Mouse (Mus musculus) NIH3T3 (cell line): ENCODE measurements at regions not wholly inside any gene's neighbourhood (a gene's known extent, or its start where the extent isn't known, plus 50 kb on each side); places are given as distances from the start of the nearest gene placed in this dataset.
A peak's percentile ranks its signal among the peaks of the same experiment; 100 is the strongest.

Experiments used
- DNase-seq: peaks from one replicate; pipeline ENCODE4 v3.0.0-alpha.2; 2012; ENCODE audit warnings: low read depth

DNA sequence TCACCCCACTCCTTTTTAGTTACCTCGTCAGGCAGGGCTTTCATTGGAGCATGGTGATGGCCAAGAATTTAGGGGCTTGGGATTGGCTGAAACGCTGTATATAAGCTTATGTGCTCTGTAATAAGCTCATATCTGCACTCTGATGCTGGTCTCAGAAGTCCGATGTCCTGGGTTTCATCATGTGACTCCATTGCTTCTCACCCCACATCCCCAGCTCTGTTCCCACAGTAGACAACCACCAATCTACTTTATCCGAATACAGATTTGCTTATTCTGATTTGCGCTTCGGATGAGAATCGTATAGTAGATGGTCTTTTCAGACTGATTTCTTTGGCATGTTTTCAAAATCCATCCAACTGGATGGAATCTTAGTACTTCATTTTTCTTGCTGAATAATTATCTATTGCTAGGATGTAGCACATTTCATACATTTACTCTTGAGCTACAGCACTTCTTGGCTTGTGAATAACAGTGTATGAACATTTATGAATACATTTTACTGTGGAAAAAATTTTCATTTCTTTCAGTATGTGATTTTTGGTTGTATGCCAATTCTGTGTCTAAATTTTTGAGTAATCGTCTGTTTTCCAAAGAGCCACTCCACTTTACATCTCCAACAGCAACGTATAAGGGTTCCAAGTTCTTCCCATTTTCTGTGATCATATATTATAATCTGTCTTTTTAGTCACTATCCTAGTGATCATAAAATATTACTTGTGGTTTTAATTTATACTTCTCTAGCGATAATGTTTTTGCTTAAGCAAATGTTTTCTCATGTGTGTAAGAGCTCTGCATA lies 185.7 kb downstream of the Hace1 start:
- DNase-seq = peak; percentile 5

DNA sequence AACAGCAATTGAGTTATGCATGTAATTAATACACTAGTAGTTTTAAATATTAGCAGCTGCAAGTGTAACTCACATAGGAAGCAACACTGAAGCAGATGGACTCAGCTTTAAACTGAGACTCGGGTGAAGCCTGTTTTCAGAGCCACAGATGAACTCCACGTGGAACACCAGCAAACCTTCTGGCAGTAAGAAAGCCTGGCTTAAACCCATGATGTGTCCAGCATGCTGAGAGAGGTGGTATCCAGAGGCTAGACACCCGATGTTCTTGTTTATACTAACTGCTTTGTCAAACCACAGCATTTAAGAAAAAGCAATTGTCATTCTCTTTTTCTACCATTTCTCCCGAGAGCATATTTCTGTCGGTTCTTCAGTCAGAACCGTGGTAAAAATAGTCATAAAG lies 202.1 kb downstream of the Hace1 start:
- DNase-seq = peak; percentile 5

DNA sequence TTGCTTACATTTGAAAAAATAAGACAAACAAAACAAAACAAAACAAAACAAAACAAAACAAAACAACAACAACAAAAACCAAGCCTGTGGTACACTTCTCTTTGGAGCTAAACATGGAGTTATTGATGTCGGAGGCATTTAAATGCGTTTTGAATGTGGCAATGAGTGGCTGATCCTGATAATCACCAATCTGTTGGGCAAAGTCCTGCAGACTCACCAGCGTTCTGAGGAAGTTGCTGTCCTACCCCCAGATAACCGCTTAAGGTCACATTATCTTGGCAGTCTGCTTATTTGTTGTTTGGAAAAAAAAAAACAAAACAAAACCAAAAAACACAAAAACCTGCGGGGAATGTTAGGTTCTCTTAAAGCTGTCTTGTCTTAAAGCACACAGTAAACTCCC lies 205.4 kb downstream of the Hace1 start:
- no peak for DNase-seq

DNA sequence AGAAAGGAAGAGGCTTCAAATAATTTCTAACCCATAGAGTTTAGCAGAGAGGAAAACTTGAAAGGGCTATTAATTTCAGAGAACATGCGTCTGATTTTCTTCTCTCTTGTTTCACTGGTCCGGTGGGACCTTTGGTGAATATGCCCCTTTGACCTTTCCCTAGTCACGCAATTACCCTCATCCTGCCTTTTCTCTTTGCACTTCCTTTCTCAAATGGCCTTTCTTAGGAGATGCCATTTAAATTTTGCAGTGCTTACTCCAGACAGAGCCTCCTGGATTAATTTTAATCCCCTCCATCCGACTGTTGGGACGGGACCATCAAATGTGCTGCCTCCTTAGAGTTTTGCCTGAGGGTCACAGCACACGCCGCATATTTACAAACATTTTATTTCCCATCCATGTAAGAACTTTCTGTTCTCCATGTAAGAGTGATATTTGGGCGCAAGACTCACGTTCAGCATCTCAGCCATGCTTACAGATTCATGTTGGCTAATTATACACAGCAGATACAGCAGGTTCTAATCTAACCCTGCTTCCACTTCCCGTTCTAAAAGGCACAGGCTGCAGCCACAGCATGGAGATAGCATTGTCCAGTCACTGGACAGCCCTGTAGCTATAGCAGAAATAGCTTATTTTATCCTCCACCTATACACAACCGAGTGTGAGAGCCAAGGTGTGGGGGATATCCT lies 206.0 kb downstream of the Hace1 start:
- DNase-seq = no peak

DNA sequence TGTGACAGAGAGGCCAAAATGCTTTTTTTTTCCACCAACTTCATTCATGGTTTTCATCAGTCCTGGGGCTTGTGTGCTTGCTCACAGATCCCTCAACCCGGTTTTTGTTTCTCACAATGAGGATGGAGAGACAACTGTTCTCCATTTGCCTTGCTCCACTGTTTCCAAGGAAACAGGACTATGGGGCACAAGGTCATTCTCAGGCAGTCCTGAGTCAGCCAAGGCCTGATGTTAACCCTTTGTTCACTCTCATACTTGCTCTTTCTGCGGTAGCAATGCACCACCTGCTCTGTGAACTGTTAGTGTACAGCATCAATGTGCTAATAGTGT lies 206.5 kb downstream of the Hace1 start:
- DNase-seq = no peak

DNA sequence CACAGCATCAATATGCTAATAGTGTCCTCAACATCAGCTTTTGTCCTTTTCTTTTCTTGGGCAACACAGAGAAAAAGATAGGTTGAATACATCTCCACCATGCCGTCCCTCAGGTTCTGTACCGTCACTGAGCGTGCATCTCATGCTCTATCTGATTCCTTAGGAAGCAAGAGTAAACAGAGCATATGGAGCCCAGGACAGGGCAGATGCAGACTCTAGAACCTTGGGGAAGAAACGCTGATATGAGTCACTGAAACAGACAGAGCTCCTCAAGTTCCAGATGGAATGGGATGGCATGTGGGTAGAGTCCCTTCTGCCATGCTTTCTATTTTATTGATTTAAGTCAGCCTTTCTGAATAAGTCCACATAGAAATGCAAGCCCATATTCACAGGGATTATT lies 206.9 kb downstream of the Hace1 start:
- DNase-seq = no peak

GRCm38 (mm10) chr10:45788356-45788755 lies 210.7 kb downstream of the Hace1 start:
- no peak for DNase-seq

- no peak for DNase-seq
Observed at GRCm38 (mm10) chr10:45795582-45795981, 218.0 kb downstream of the Hace1 start.

DNA sequence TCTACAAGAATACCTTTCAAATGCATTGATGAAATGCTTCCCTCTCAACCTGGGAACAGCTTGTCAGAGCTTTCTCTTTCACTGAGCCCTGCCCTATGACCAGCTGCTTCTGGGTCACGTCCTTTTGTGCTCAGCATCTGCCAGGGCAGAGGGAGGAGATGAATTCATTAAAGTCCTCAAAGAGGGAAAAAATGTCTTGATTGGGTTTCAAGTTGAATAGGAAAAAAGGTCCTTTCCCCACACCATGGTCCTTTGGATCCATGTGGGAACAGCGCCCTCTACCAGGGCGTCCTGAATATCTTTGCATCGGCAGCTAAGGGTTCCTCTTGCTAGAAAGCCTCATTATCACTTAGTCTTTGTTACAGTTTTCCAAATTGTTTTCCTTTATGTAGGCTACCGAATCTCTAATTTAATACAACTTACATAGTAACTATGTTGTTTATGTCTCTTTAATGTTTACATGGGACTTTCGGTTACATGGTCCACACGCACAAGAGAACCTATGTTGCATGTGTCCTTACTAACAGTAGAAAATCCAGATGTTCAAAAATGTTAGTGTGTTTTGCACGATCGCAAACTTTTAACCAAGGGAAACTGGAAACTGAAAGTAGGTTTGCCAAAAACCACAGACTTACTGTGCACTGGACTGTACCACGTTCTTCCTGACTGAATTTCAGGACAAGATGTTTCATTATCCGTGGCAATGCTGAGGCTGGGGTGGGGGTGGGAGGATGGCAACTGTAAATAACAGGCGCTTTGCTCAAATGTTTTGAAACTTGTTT lies 222.6 kb downstream of the Hace1 start:
- DNase-seq = peak; percentile 70

DNA sequence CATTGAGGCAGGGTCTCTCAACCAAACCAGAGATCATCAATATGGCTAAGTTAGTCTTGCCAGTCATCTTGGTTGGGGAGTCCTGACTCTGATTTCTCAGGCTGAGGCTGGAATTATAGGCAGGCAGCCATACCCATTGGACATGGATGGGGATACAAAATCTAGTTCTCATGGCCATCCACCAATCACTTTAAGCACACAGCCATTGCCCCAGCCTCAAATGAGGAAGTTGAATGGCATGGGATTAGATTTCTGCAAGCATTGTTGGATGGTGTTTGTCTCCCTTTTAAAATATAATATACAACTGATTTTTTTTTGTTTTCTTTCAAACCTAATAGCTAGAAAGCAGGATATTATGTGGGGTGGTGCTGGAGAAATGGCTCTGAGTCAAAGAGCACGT lies 223.8 kb downstream of the Hace1 start:
- peak; percentile 41 for DNase-seq

- peak; percentile 45 for DNase-seq
Observed at GRCm38 (mm10) chr10:45806984-45807827, 229.6 kb downstream of the Hace1 start.

DNA sequence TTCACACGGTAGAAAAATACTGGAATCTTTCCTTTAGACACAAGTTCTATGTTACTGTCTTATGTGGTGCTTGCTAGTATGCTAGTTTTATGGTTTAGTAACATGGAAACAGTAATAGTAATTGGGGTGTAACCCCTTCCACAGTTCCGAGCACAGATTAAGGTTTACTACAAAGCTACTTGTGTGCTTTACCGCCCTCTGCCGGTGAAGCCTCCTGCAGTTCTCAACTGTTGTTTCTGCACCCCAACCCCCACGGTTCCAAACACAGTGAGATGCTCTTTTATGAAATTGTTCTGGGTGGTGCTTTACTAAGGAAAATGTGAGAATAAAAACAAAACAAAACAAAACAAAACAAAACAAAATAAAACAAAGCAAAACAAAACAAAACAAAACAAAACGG lies 234.3 kb downstream of the Hace1 start:
- DNase-seq = peak; percentile 49

DNA sequence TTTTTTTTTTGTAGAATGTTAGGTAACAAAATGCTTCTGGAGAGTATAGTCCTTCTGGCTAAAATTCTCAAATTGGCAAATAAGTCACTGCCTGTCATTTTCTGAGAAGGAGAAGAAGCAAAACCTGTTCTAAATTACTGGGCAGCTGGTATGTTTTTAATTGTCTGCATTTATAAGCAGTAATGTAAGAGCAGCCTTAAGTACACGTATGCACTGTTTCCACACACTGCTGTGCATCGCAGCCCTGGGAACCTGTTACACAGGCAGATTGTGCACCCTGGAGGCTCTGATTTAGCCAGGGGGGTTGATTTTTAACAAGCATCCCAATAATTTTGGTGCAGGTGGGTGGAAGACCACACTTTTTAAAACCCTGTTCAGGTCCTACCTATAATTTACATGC lies 236.2 kb downstream of the Hace1 start:
- DNase-seq = no peak

GRCm38 (mm10) chr10:45816679-45817078 lies 239.1 kb downstream of the Hace1 start:
- DNase-seq = no peak

GRCm38 (mm10) chr10:45820986-45821655 lies 243.5 kb downstream of the Hace1 start:
- DNase-seq = no peak

GRCm38 (mm10) chr10:45822251-45822650 lies 244.6 kb downstream of the Hace1 start:
- DNase-seq = no peak

- DNase-seq = no peak
Observed at GRCm38 (mm10) chr10:45823612-45824011, 246.0 kb downstream of the Hace1 start.

DNA sequence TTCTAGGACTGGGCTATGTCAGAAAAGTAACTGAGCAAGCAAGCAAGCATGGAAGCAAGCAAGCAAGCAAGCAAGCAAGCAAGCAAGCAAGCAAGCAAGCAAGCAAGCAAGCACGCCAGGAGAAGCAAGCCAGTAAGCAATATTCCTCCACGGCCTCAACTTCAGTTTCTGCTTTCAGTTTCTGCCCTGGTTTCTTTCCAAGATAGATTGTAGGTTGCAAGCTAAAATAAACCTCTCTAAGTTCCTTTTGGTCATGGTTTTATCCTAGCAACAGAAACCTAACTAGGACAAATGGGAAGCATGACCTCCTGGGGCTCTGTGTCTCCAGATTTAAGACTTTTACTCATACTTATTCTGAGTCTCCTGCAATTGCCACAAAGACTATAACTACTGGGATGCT lies 271.0 kb downstream of the Hace1 start:
- no peak for DNase-seq

DNA sequence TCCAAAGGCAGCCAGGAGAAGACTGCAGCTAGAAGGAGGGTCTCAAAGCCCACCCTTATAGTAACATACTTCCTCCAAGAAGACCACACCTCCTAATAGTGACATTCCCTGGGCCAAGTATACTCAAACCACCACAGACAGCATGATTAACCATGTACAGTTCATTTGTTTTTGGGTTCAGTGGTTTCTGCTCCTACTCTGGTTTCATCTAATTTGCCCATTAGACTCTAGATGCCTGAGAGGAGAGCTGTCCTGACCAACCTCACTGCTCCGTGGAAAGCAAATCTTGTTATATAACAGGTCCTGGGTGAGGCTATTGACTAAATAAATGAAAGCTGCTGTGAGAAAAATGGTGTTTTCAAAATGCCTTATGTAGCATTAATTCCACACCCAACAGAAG lies 272.2 kb downstream of the Hace1 start:
- no peak for DNase-seq

DNA sequence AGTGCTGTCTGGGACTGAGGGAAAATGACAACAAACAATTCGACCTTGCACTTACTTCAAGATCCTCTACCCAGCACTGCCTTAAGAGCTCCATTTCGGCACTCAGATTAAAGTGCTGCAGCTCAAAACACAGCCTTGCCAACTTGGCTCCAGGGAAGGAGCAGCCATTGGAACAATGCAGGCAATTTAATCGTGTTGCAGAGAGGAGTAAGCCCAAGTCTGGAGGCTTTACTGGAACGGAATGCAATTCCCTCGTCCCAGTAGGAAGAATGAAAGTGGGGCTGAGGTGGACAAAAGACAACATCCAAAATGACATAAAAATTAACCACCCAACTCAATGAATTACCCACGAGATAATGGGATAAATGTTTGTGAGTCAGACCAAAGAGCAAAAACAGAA lies 273.0 kb downstream of the Hace1 start:
- no peak for DNase-seq

DNA sequence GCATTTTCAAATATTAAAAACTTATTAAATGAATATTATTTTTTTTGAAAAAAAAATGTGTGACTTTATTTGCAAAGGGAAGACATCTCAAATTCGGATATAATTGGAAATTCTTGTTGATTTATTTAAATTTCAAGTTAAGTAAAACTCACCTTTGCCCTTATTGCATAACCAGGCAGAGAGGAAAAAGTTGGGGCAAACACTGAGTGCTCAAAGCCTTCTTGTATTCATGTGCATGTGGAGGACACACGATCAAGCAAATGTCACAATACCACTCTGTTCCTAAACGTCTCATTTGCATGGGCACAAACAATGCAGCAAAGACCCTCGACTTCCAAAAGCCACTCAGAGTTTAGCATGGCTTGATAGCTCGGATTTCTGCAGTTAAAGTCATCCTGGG lies 275.1 kb downstream of the Hace1 start:
- no peak for DNase-seq

DNA sequence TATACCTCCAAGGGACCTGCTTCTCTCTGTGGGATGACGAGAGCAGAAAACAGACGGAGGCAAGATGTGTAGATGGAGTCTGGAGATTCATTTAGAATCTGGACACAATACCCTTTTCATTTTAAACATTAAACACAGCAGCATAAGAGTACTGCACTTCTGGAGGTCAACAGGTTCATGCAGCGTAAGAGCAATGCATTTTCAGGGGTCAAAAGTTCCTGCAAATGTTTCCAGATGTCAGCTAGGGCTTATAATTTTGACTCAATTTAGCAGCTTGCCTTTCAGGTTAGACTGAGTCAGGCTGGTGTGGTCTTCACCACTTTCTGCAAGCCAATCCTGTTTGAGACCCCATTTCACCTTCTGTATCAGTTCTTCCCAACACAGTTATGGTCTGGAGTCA lies 277.9 kb downstream of the Hace1 start:
- DNase-seq = no peak
